Mouse (Mus musculus) heart, postnatal 14 days (tissue): Measurements from ENCODE around the gene Siah1a. TPM values are rescaled to one million over a fixed set of nuclear protein-coding genes. Genes with fewer than 3 reads are reported as not detected.

ENCODE experiments used
- DNase-seq, 2 experiments: peaks; one replicate each; pipeline ENCODE4 v3.0.0; 2021 to 2022
- intact Hi-C: fragments of 180-260 bp; cut with DNase I; formaldehyde crosslinking; loops from one replicate; pipeline ENCODE4 v1.15.1; 2025
- total RNA-seq, 2 experiments: library from RNA; stranded (reverse); gene quantifications; 2 replicates each; pipeline ENCODE4 v1.2.3; 2021

Gene Siah1a
- total RNA-seq, 2 experiments from 2014 or later, result 16.8 to 19.1 TPM

- intact Hi-C loops, result loop anchor here (2.0 to 5.0 kb wide), 4 partner anchors 41 to 152 kb away; no protein-coding TSS in a partner anchor
- peak; percentile 23 to 37 for DNase-seq
Measured at GRCm38 (mm10) chr8:86746511-86746910, 777 bp upstream of the Siah1a start.

- peak; percentile 99 for DNase-seq
- intact Hi-C loops, result loop anchor here (2.0 to 5.0 kb wide), 4 partner anchors 41 to 153 kb away; no protein-coding TSS in a partner anchor
Measured at GRCm38 (mm10) chr8:86745935-86746441, 254 bp upstream of the Siah1a start.

GRCm38 (mm10) chr8:86744313-86745220, 1.2 kb downstream of the Siah1a start:
- intact Hi-C loops, result loop anchor here (5.0 kb wide), 4 partner anchors 43 to 138 kb away; no protein-coding TSS in a partner anchor
- DNase-seq, result no peak

GRCm38 (mm10) chr8:86742605-86743345, 3.0 kb downstream of the Siah1a start:
- no peak for DNase-seq
- intact Hi-C loops, result loop anchor here (5.0 kb wide), 1 partner anchor 115 kb away; no protein-coding TSS in a partner anchor

GRCm38 (mm10) chr8:86741627-86742026, 4.1 kb downstream of the Siah1a start:
- intact Hi-C loops, result loop anchor here (5.0 kb wide), 1 partner anchor 114 kb away; no protein-coding TSS in a partner anchor
- DNase-seq, result no peak

- DNase-seq, result no peak
- intact Hi-C loops, result loop anchor here (5.0 kb wide), 1 partner anchor 114 kb away; no protein-coding TSS in a partner anchor
Measured at GRCm38 (mm10) chr8:86740899-86741298, 4.8 kb downstream of the Siah1a start.

- intact Hi-C loops, result no loop called here
- DNase-seq, result no peak
Measured at GRCm38 (mm10) chr8:86735446-86736111, 10.2 kb downstream of the Siah1a start.

GRCm38 (mm10) chr8:86734954-86735353, 10.8 kb downstream of the Siah1a start:
- no peak for DNase-seq
- intact Hi-C loops, result no loop called here

- DNase-seq, result no peak
- intact Hi-C loops, result no loop called here
Measured at GRCm38 (mm10) chr8:86734171-86734570, 11.6 kb downstream of the Siah1a start.

- DNase-seq, result no peak
- intact Hi-C loops, result no loop called here
Measured at GRCm38 (mm10) chr8:86730860-86731259, 14.9 kb downstream of the Siah1a start.

GRCm38 (mm10) chr8:86730303-86730702, 15.4 kb downstream of the Siah1a start:
- intact Hi-C loops, result no loop called here
- no peak for DNase-seq

- DNase-seq, result peak in 1 of 2 experiments; percentile 14
- intact Hi-C loops, result no loop called here
Measured at GRCm38 (mm10) chr8:86728224-86728950, 17.3 kb downstream of the Siah1a start.

GRCm38 (mm10) chr8:86726959-86727358, 18.8 kb downstream of the Siah1a start:
- no peak for DNase-seq
- intact Hi-C loops, result no loop called here

- no peak for DNase-seq
- intact Hi-C loops, result no loop called here
Measured at GRCm38 (mm10) chr8:86721490-86721889, 24.2 kb downstream of the Siah1a start.

GRCm38 (mm10) chr8:86720756-86721459, 24.8 kb downstream of the Siah1a start:
- DNase-seq, result no peak
- intact Hi-C loops, result no loop called here

GRCm38 (mm10) chr8:86719368-86719767, 26.4 kb downstream of the Siah1a start:
- DNase-seq, result no peak
- intact Hi-C loops, result no loop called here

GRCm38 (mm10) chr8:86718332-86718994, 27.3 kb downstream of the Siah1a start:
- intact Hi-C loops, result no loop called here
- DNase-seq, result no peak

GRCm38 (mm10) chr8:86713407-86714188, 32.1 kb downstream of the Siah1a start:
- no peak for DNase-seq
- intact Hi-C loops, result no loop called here
